Mouse (Mus musculus) CH12.LX (cell line): ENCODE measurements around the gene Ccr8. TPM values are rescaled to one million over a fixed set of nuclear protein-coding genes. Genes with fewer than 3 reads are reported as not detected.
A peak's percentile ranks its signal among the peaks of the same experiment; 100 is the strongest.

Experiments used
- DNase-seq: peaks from one replicate; pipeline ENCODE4 v3.0.0-alpha.2; 2013; ENCODE audit errors: extremely low read depth
- H3K27ac ChIP-seq: 2 replicates; pipeline ENCODE4 v1.5.1; 2012; ENCODE audit warnings: low read depth, mild to moderate bottlenecking, control low read depth, moderate library complexity; ENCODE audit not compliant: insufficient read depth
- H3K27me3 ChIP-seq: replicated peaks from 2 replicates; pipeline ENCODE3; 2012; ENCODE audit warnings: inconsistent platforms
- H3K36me3 ChIP-seq, 2 experiments: replicated peaks in 1 of 2; 2 replicates each; pipeline versions ENCODE3 to v1.6.1; 2012; ENCODE audit warnings: inconsistent platforms in 1 of 2, low read length in 1 of 2, mild to moderate bottlenecking in 1 of 2, mixed read lengths in 1 of 2, moderate library complexity in 1 of 2; ENCODE audit not compliant: control insufficient read depth in 1 of 2, insufficient read depth in 1 of 2
- H3K4me1 ChIP-seq, 2 experiments: 2 replicates each; pipeline ENCODE4 v1.6.1; 2012; ENCODE audit warnings: inconsistent platforms in 1 of 2, moderate library complexity in 1 of 2; ENCODE audit not compliant: insufficient read depth in 2 of 2, control insufficient read depth in 1 of 2
- H3K4me2 ChIP-seq: 2 replicates; pipeline ENCODE4 v1.6.1; 2012; ENCODE audit warnings: low read depth, mild to moderate bottlenecking, control low read depth; ENCODE audit not compliant: poor library complexity, insufficient read depth, severe bottlenecking
- H3K4me3 ChIP-seq, 3 experiments: fragments of 150-350 bp in 1 of 3; sonication (generic) in 1 of 3; replicated peaks in 1 of 3; 2 replicates each; pipeline versions ENCODE3 to v1.5.1; 2011 to 2012; ENCODE audit warnings: low read depth in 2 of 3, low read length in 2 of 3, mild to moderate bottlenecking in 2 of 3, moderate library complexity in 2 of 3, control low read depth in 1 of 3, improper control_type of control experiment in 1 of 3, inconsistent platforms in 1 of 3, mixed read lengths in 1 of 3; ENCODE audit not compliant: poor library complexity in 1 of 3
- H3K79me2 ChIP-seq: replicated peaks from 2 replicates; pipeline ENCODE4 v1.6.1; 2012; ENCODE audit warnings: mild to moderate bottlenecking, moderate library complexity; ENCODE audit not compliant: control insufficient read depth, poor library complexity, insufficient read depth, severe bottlenecking; ENCODE audit errors: extremely low read depth
- H3K9ac ChIP-seq: 2 replicates; pipeline ENCODE4 v1.6.1; 2012; ENCODE audit warnings: low read depth, mild to moderate bottlenecking, control low read depth, moderate library complexity; ENCODE audit not compliant: insufficient read depth
- H3K9me3 ChIP-seq: replicated peaks from 2 replicates; pipeline ENCODE3; 2012; ENCODE audit warnings: low read length, inconsistent platforms, mixed read lengths
- BHLHE40 ChIP-seq: IDR thresholded peaks from 2 replicates; pipeline ENCODE4 v1.6.1; 2011; ENCODE audit warnings: mild to moderate bottlenecking, low read depth, low read length, improper control_type of control experiment
- CHD1 ChIP-seq: IDR thresholded peaks from 2 replicates; pipeline ENCODE4 v1.6.1; 2012; ENCODE audit warnings: low read depth, low read length, improper control_type of control experiment, inconsistent platforms
- CHD2 ChIP-seq: IDR thresholded peaks from 2 replicates; pipeline ENCODE4 v1.6.1; 2011; ENCODE audit warnings: low read length, improper control_type of control experiment
- CTCF ChIP-seq, 2 experiments: IDR thresholded peaks in 1 of 2; conservative IDR thresholded peaks in 1 of 2; 2 replicates each; pipeline ENCODE4 v1.5.1; 2011 to 2012; ENCODE audit warnings: low read depth in 2 of 2, low read length in 2 of 2, improper control_type of control experiment in 1 of 2, inconsistent platforms in 1 of 2, mild to moderate bottlenecking in 1 of 2, moderate library complexity in 1 of 2
- E2F4 ChIP-seq: IDR thresholded peaks from 2 replicates; pipeline ENCODE4 v1.6.1; 2011; ENCODE audit warnings: low read depth, low read length, improper control_type of control experiment; ENCODE audit not compliant: insufficient replicate concordance
- ELF1 ChIP-seq: IDR thresholded peaks from 2 replicates; pipeline ENCODE4 v1.6.1; 2014; ENCODE audit warnings: low read depth, mild to moderate bottlenecking, inconsistent platforms, low read length, improper control_type of control experiment
- ETS1 ChIP-seq: conservative IDR thresholded peaks from 2 replicates; pipeline ENCODE4 v1.6.1; 2012; ENCODE audit warnings: low read depth, mild to moderate bottlenecking, inconsistent platforms, low read length, improper control_type of control experiment, moderate library complexity
- JUN ChIP-seq: IDR thresholded peaks from 2 replicates; pipeline ENCODE4 v1.6.1; 2011; ENCODE audit warnings: low read depth, mild to moderate bottlenecking, low read length, improper control_type of control experiment, moderate library complexity; ENCODE audit not compliant: insufficient read depth
- JUND ChIP-seq: conservative IDR thresholded peaks from 2 replicates; pipeline ENCODE4 v1.6.1; 2011; ENCODE audit warnings: low read depth, low read length, improper control_type of control experiment
- KAT2A ChIP-seq: IDR thresholded peaks from 2 replicates; pipeline ENCODE4 v1.6.1; 2012; ENCODE audit warnings: low read length, improper control_type of control experiment, inconsistent platforms; ENCODE audit not compliant: insufficient replicate concordance
- MAZ ChIP-seq: IDR thresholded peaks from 2 replicates; pipeline ENCODE4 v1.6.1; 2012; ENCODE audit warnings: low read depth, mild to moderate bottlenecking, inconsistent platforms, low read length, improper control_type of control experiment, moderate library complexity
- MYC ChIP-seq: IDR thresholded peaks from 2 replicates; pipeline ENCODE4 v1.6.1; 2011; ENCODE audit warnings: low read depth, mild to moderate bottlenecking, improper control_type of control experiment, low read length
- NELFE ChIP-seq: IDR thresholded peaks from 2 replicates; pipeline ENCODE4 v1.6.1; 2011; ENCODE audit warnings: low read depth, low read length, improper control_type of control experiment
- POLR2A ChIP-seq: IDR thresholded peaks from 2 replicates; pipeline ENCODE4 v1.6.1; 2011; ENCODE audit warnings: low read depth, mild to moderate bottlenecking, improper control_type of control experiment, low read length
- POLR2AphosphoS2 ChIP-seq: IDR thresholded peaks from 2 replicates; pipeline ENCODE4 v1.6.1; 2011; ENCODE audit warnings: low read depth, low read length, improper control_type of control experiment
- RAD21 ChIP-seq: IDR thresholded peaks from 2 replicates; pipeline ENCODE4 v1.6.1; 2011; ENCODE audit warnings: low read depth, mild to moderate bottlenecking, low read length, improper control_type of control experiment, moderate library complexity
- RCOR1 ChIP-seq: conservative IDR thresholded peaks from 2 replicates; pipeline ENCODE4 v1.6.1; 2012; ENCODE audit warnings: low read depth, mild to moderate bottlenecking, inconsistent platforms, low read length, improper control_type of control experiment
- SIN3A ChIP-seq: IDR thresholded peaks from 2 replicates; pipeline ENCODE4 v1.6.1; 2012; ENCODE audit warnings: low read length, improper control_type of control experiment, inconsistent platforms
- SMC3 ChIP-seq: IDR thresholded peaks from 2 replicates; pipeline ENCODE4 v1.6.1; 2011; ENCODE audit warnings: low read depth, low read length, improper control_type of control experiment
- TBP ChIP-seq: conservative IDR thresholded peaks from 2 replicates; pipeline ENCODE4 v1.6.1; 2011; ENCODE audit warnings: low read depth, low read length, improper control_type of control experiment
- TCF12 ChIP-seq: IDR thresholded peaks from 2 replicates; pipeline ENCODE4 v1.6.1; 2014; ENCODE audit warnings: low read depth, mild to moderate bottlenecking, inconsistent platforms, low read length, improper control_type of control experiment
- UBTF ChIP-seq: IDR thresholded peaks from 2 replicates; pipeline ENCODE4 v1.6.1; 2012; ENCODE audit warnings: low read depth, mild to moderate bottlenecking, inconsistent platforms, low read length, improper control_type of control experiment, moderate library complexity
- USF1 ChIP-seq: IDR thresholded peaks from 2 replicates; pipeline ENCODE4 v1.6.1; 2014; ENCODE audit warnings: low read depth, mild to moderate bottlenecking, inconsistent platforms, low read length, improper control_type of control experiment
- USF2 ChIP-seq: conservative IDR thresholded peaks from 2 replicates; pipeline ENCODE4 v1.6.1; 2011; ENCODE audit warnings: low read depth, low read length, improper control_type of control experiment
- ZC3H11A ChIP-seq: IDR thresholded peaks from 2 replicates; pipeline ENCODE4 v1.6.1; 2012; ENCODE audit warnings: low read depth, mild to moderate bottlenecking, inconsistent platforms, low read length, improper control_type of control experiment
- ZKSCAN1 ChIP-seq: IDR thresholded peaks from 2 replicates; pipeline ENCODE4 v1.6.1; 2012; ENCODE audit warnings: low read depth, inconsistent platforms, low read length, improper control_type of control experiment, borderline replicate concordance
- ZNF384 ChIP-seq: IDR thresholded peaks from 2 replicates; pipeline ENCODE4 v1.6.1; 2012; ENCODE audit warnings: low read depth, low read length, improper control_type of control experiment, inconsistent platforms
- dilution Hi-C: fragments of 300-500 bp; cut with MboI; formaldehyde crosslinking; loops from 2 replicates; pipeline ENCODE4 v1.14.3; 2020; ENCODE audit warnings: low sequenced_read_pairs; ENCODE audit not compliant: extremely low pct_unique_long_range_greater_than_20kb, extremely low pct_ligation_motif_present
- in situ Hi-C: fragments of 300-500 bp; cut with MboI; formaldehyde crosslinking; loops from 3 replicates; pipeline ENCODE4 v1.14.3; 2019; ENCODE audit warnings: low sequenced_read_pairs, low pct_ligation_motif_present, low pct_unique_long_range_greater_than_20kb, mixed read lengths
- polyA plus RNA-seq: library from polyadenylated mRNA; unstranded; fragments of >175 nt; gene quantifications from 2 replicates; pipeline ENCODE4 v1.2.1, GENCODE M21; 2012; ENCODE audit warnings: low read depth; ENCODE audit not compliant: insufficient read length
- total RNA-seq, 2 experiments: library from RNA; depleted of rRNA; stranded (reverse); fragments of 300-350 nt in 1 of 2; fragments of >200 nt in 1 of 2; gene quantifications; 2 replicates each; pipeline ENCODE4 v1.2.3; 2012 to 2014

The Ccr8 gene
- total and polyA plus RNA-seq, 3 experiments, result not detected

GRCm38 (mm10) chr9:120069779-120070178 lies 22.1 kb upstream of the Ccr8 start, which contains the start of gene Cx3cr1 (continued):
- no peak for TF ChIP-seq BHLHE40

- H3K4me3 ChIP-seq, result no peak overlapping the region
- in situ Hi-C loops, result loop anchor here (5.0 kb wide), 1 partner anchor 44 kb away; no protein-coding TSS in a partner anchor
- H3K27ac ChIP-seq, result no peak overlapping the region
- H3K9ac ChIP-seq, result no peak overlapping the region
- dilution Hi-C loops, result no loop called here
- TF ChIP-seq E2F4 (no peak), SMC3 (no peak), TCF12 (no peak), JUND (no peak), ETS1 (no peak), CHD2 (no peak), MYC (no peak), CHD1 (no peak), ZNF384 (no peak), BHLHE40 (no peak), ZC3H11A (no peak), MAZ (no peak)
- TF ChIP-seq, all 38 proteins: peak for 0
- H3K4me1 ChIP-seq, result peaks cover 0 to 7% of the 10 kb centered on the region in 2 experiments; a peak in 2 of 4 replicates
- no peak for DNase-seq
- no peak overlapping the region for H3K4me2 ChIP-seq
- no peaks in the 10 kb centered on the region for H3K36me3 ChIP-seq
- no peaks in the 10 kb centered on the region for H3K79me2 ChIP-seq
- H3K27me3 ChIP-seq, result peaks cover 19% of the 10 kb centered on the region
- H3K9me3 ChIP-seq, result no peaks in the 10 kb centered on the region
These were observed 20.7 kb upstream of the Ccr8 start for GRCm38 (mm10) chr9:120071251-120071650.

- Histone ChIP-seq H3K9me3 (no peaks in the 10 kb centered on the region), H3K4me2 (no peak overlapping the region), H3K4me3 (no peak overlapping the region), H3K79me2 (no peaks in the 10 kb centered on the region), H3K27ac (no peak overlapping the region), H3K4me1 (peaks cover 0 to 7% of the 10 kb centered on the region in 2 experiments; a peak in 2 of 4 replicates), H3K36me3 (no peaks in the 10 kb centered on the region), H3K9ac (no peak overlapping the region), H3K27me3 (peaks cover 28% of the 10 kb centered on the region)
- dilution Hi-C loops (no loop called here), in situ Hi-C loops (loop anchor here (5.0 kb wide), 1 partner anchor 46 kb away; no protein-coding TSS in a partner anchor)
- DNase-seq, result peak; percentile 57
- no peak for TF ChIP-seq UBTF
- 0 out of 2 replicates have a peak, but pooled peaks have one; percentile 7 for TF ChIP-seq ELF1
- TF ChIP-seq SIN3A, result no peak
- no peak for TF ChIP-seq POLR2A
- TF ChIP-seq CHD2, result no peak
- no peak for TF ChIP-seq KAT2A
- no peak for TF ChIP-seq TBP
- TF ChIP-seq BHLHE40, result no peak
- TF ChIP-seq JUND, result no peak
- no peak for TF ChIP-seq ETS1
- no peak for TF ChIP-seq POLR2AphosphoS2
- TF ChIP-seq MAZ, result no peak
- TF ChIP-seq NELFE, result peak; percentile 24; the same call in 1 of the 2 replicates
- no peak for TF ChIP-seq RCOR1
- TF ChIP-seq USF1, result no peak
- no peak for TF ChIP-seq TCF12
- TF ChIP-seq JUN, result no peak
- TF ChIP-seq RAD21, result peak; percentile 89
- TF ChIP-seq USF2, result no peak
- TF ChIP-seq ZC3H11A, result peak; percentile 62
- no peak for TF ChIP-seq ZKSCAN1
- no peak for TF ChIP-seq CHD1
- peak; percentile 94 for TF ChIP-seq SMC3
- peak; percentile 87 to 93 for TF ChIP-seq CTCF (conservative IDR thresholded peaks at IDR 0.05 in 1 of 2, IDR thresholded peaks at IDR 0.05 in 1 of 2; ENCODE audit: low read depth in 2 of 2, low read length in 2 of 2)
These were observed 18.7 kb upstream of the Ccr8 start for GRCm38 (mm10) chr9:120073169-120073568.
